Mouse (Mus musculus): ENCODE data around the gene Upk3bl. TPM values are rescaled to one million over a fixed set of nuclear protein-coding genes. Genes with fewer than 3 reads are reported as not detected.

Gene Upk3bl
- not detected in 2 replicates for polyA plus RNA-seq (2015; fragmentation: Nextera tagmentation; extraction: Ambion mirVana)

DNA sequence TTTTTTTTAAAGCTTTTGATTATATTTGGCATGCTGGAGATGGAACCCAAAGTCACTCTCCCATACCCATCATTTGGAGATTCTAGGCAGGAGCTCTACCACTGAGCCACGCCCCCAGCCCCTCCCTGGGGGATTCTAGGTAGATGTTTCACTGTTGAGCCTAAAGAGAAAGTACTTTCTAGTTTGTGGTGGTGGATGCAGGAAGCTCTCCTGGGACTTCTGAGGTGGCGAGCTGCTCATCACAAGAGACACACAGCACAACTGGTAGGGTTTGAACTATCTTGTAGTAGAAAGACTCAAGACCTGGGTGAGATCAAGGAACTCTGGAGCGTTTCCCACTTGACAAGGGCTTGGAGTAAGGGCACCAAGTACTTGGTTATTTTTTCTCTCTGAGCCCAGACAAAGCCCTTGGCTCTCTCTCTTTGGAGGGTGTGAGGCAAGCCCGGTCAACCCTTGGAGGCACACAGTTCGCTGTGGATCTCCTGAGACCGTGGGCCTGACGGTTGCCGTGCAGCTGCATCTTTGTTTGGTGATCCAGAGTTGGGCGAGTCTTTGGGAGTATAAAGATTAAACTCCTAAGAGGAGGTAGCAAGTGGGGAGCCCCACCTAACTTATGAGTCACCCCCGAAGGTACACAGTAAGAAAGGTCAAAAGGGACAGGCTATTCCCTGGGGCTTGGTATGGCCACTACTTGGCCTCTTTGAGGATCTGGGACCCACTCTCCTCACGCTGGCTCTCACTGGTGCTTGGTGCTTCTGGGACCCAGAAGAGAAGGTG is at the start of gene Upk3bl:
Gene Upk3bl, plus strand, starts transcription at position 192 of the 777 bp plus-strand sequence.
- H3K27me3 ChIP-seq (ENCODE audit: insufficient read depth, low read length) = 0 out of 2 replicates have a peak, but pooled peaks cover 3% of the 10 kb centered on the region
- TF ChIP-seq CTCF (IDR thresholded peaks at IDR 0.05; ENCODE audit: low read depth) (no peak), EP300 (IDR thresholded peaks at IDR 0.05; ENCODE audit: low read depth) (no peak)

DNA sequence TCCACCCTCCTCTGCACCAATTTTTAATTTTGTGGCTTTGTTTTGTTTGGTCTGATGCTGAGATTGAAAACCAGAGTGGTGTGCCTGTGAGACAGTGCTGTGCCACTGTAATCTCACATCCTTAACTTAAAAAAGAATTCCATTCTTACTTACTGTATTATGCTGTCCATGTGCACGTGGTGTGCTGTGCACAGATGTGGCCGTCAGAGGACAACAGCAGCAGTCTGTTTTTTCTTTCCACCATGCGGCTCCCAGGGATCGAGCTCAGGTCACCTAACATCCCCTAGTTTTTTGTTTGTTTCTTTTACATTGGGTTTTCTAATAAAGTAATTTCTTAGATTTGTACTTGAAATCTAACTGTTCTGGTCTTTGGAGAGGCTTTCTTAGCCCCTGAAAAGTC is 49.8 kb upstream of the Upk3bl start:
- Histone ChIP-seq H3K27ac (ENCODE audit: low read depth) (no peak overlapping the region), H3K4me3 (ENCODE audit: low read depth, low read length) (no peak overlapping the region), H3K9me3 (ENCODE audit: low read length) (no peaks in the 10 kb centered on the region), H3K9ac (replicated peaks) (no peak overlapping the region), H3K4me1 (ENCODE audit: insufficient read depth) (peaks cover 2% of the 10 kb centered on the region; the same call in 1 of the 2 replicates), H3K27me3 (ENCODE audit: insufficient read depth, low read length) (no peaks in the 10 kb centered on the region), H3K4me2 (ENCODE audit: low read depth, low read length) (no peak overlapping the region), H3K36me3 (replicated peaks; ENCODE audit: insufficient read depth, low read length) (0 out of 2 replicates have a peak, but pooled peaks cover 2% of the 10 kb centered on the region)
- WGBS (ENCODE audit: insufficient replicate concordance) = 85% methylated on average over 4 of the region's 4 CpGs
- DNase-seq (no peak), ATAC-seq (no peak)
- no peak for TF ChIP-seq EP300 (IDR thresholded peaks at IDR 0.05; ENCODE audit: low read depth)
- no peak for TF ChIP-seq CTCF (IDR thresholded peaks at IDR 0.05; ENCODE audit: low read depth)

More for the DNA sequence above, at the start of gene Upk3bl:
- Histone ChIP-seq H3K4me2 (ENCODE audit: low read depth, low read length) (no peak within 1 kb of the TSS), H3K4me3 (ENCODE audit: low read depth, low read length) (no peak within 1 kb of the TSS), H3K9ac (replicated peaks) (no peak within 1 kb of the TSS), H3K9me3 (ENCODE audit: low read length) (no peaks in the 10 kb centered on the region), H3K36me3 (replicated peaks; ENCODE audit: insufficient read depth, low read length) (no peaks in the 10 kb centered on the region), H3K4me1 (ENCODE audit: insufficient read depth) (no peaks in the 10 kb centered on the region), H3K27ac (ENCODE audit: low read depth) (no peak within 1 kb of the TSS)
- ATAC-seq (no peak), DNase-seq (no peak)
- WGBS (ENCODE audit: insufficient replicate concordance) = 82% methylated on average over 11 of the region's 11 CpGs

DNA sequence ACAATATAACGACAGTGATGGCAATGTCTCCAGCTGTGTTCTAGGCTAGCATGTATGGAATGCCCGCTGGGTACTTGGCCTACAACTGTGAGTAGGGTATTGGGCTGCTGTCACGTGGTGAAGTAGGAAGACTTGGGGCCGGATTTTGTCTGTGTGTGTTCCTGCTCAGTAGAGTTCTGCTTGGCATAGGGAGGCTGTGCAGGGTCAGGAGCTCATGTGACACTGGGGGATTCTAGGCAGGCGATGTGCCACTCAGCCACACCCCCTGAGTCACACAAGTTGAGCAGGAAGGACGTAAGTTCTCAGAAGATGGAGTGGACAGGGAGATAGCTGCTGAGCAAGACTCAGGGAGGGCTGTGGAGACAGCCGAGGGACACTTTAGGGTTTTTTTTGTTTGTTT is 46.5 kb upstream of the Upk3bl start:
- Histone ChIP-seq H3K4me1 (ENCODE audit: insufficient read depth) (no peaks in the 10 kb centered on the region; the same call in 1 of the 2 replicates), H3K4me3 (ENCODE audit: low read depth, low read length) (no peak overlapping the region), H3K4me2 (ENCODE audit: low read depth, low read length) (no peak overlapping the region), H3K36me3 (replicated peaks; ENCODE audit: insufficient read depth, low read length) (peaks cover 19% of the 10 kb centered on the region), H3K27ac (ENCODE audit: low read depth) (no peak overlapping the region), H3K9ac (replicated peaks) (no peak overlapping the region), H3K27me3 (ENCODE audit: insufficient read depth, low read length) (no peaks in the 10 kb centered on the region), H3K9me3 (ENCODE audit: low read length) (no peaks in the 10 kb centered on the region)
- DNase-seq = no peak
- peak; percentile 33; the same call in 1 of the 2 replicates for ATAC-seq
- TF ChIP-seq CTCF (IDR thresholded peaks at IDR 0.05; ENCODE audit: low read depth) (no peak), EP300 (IDR thresholded peaks at IDR 0.05; ENCODE audit: low read depth) (no peak)
- 60% methylated on average over 7 of the region's 7 CpGs for WGBS (ENCODE audit: insufficient replicate concordance)

DNA sequence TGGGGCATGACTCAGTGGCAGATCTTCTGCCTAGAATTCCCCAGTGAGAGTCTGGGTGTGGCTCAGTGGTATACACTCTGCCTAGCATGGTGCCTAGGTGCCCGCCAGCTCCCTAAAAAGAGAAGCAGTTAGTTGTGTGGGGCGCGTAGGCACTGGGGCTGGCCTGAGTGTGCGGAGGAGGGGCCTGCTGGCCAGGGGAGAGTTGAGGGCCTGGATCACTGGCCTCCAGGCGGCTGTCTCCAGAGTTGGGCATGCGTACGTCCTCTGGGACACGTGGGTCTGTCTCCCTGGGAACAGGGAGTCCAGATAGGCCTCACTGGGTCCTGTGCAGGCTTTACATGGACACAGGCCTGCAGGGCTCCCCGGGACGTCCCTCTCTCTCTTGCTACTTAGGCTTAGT is 39.4 kb upstream of the Upk3bl start:
- WGBS (ENCODE audit: insufficient replicate concordance) = 86% methylated on average over 10 of the region's 10 CpGs
- TF ChIP-seq CTCF (IDR thresholded peaks at IDR 0.05; ENCODE audit: low read depth) = no peak
- no peak for TF ChIP-seq EP300 (IDR thresholded peaks at IDR 0.05; ENCODE audit: low read depth)
- Histone ChIP-seq H3K27ac (ENCODE audit: low read depth) (no peak overlapping the region), H3K27me3 (ENCODE audit: insufficient read depth, low read length) (no peaks in the 10 kb centered on the region), H3K36me3 (replicated peaks; ENCODE audit: insufficient read depth, low read length) (peaks cover 18% of the 10 kb centered on the region), H3K9ac (replicated peaks) (no peak overlapping the region), H3K9me3 (ENCODE audit: low read length) (no peaks in the 10 kb centered on the region), H3K4me2 (ENCODE audit: low read depth, low read length) (no peak overlapping the region), H3K4me1 (ENCODE audit: insufficient read depth) (peaks cover 8% of the 10 kb centered on the region), H3K4me3 (ENCODE audit: low read depth, low read length) (no peak overlapping the region)
- no peak for DNase-seq
- no peak for ATAC-seq

DNA sequence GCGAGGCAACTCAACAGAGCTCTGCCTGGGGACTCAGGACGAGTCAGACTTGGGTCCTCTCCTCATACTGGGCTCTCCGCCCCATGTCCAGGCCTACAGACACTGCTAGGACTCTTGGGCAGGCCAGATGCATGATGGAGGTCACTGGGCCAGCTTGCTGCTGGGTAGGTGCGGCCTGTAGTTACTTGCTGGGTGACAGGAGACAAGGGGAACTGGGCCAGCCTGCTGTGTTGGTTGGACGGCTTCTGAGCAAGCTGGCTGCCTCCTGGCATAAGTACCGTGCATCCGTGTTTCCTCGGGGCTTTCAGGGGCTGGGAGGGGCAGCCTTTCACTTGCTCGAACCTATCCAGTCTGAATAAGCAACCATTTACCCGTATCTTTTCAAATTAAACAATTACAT is 38.7 kb upstream of the Upk3bl start:
- no peak overlapping the region for H3K27ac ChIP-seq (ENCODE audit: low read depth)
- no peaks in the 10 kb centered on the region for H3K27me3 ChIP-seq (ENCODE audit: insufficient read depth, low read length)
- H3K4me3 ChIP-seq (ENCODE audit: low read depth, low read length) = no peak overlapping the region
- ATAC-seq (no peak), DNase-seq (no peak)
- H3K9ac ChIP-seq (replicated peaks) = no peak overlapping the region
- no peaks in the 10 kb centered on the region for H3K9me3 ChIP-seq (ENCODE audit: low read length)
- peaks cover 15% of the 10 kb centered on the region for H3K36me3 ChIP-seq (replicated peaks; ENCODE audit: insufficient read depth, low read length)
- TF ChIP-seq EP300 (IDR thresholded peaks at IDR 0.05; ENCODE audit: low read depth) = no peak
- TF ChIP-seq CTCF (IDR thresholded peaks at IDR 0.05; ENCODE audit: low read depth) = no peak
- no peak overlapping the region for H3K4me2 ChIP-seq (ENCODE audit: low read depth, low read length)
- 76% methylated on average over 10 of the region's 10 CpGs for WGBS (ENCODE audit: insufficient replicate concordance)
- H3K4me1 ChIP-seq (ENCODE audit: insufficient read depth) = peaks cover 10% of the 10 kb centered on the region

DNA sequence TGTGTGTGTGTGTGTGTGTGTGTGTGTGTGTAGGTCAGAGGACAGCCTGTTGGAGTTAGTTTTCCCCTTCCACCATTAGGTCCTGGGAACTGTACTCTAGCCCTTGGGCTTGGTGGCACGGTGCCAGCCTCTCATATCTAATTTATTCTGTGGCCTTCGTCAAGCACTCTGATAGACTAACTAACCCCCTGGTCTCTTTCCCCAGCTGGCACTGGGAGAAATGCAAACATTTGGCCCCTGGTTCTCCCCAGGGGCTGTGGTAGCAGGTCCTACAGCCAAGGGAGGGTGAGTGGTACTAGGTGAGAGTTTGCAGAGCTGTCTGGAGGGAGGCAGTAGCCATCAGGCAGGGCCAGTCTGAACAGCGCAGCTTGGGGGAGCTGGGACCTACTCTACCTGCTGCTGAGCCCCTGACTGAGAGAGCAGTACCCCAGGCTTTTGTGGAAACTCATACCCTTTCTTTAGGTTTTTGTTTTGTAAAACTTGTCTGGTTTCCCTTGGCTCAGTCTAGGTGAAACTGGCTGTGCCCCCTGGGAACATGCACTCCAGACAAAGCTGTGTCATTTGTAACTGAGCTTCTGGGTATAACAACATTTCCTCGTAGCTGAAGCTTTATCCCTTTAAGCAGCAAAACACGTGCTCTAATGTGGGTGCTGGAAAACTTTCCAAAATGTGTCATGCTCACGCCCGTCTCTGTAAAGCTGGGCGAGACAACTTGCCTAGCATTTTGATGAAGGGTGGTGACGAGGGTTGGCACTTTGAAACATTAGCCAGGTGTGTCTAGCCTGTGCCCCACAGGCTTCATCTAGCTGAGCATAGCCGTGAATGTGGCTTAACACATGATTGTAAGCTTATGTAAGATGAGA is 38.0 kb upstream of the Upk3bl start:
- Histone ChIP-seq H3K36me3 (replicated peaks; ENCODE audit: insufficient read depth, low read length) (peaks cover 12% of the 10 kb centered on the region), H3K9me3 (ENCODE audit: low read length) (no peaks in the 10 kb centered on the region), H3K9ac (replicated peaks) (no peak overlapping the region), H3K4me3 (ENCODE audit: low read depth, low read length) (no peak overlapping the region), H3K27me3 (ENCODE audit: insufficient read depth, low read length) (no peaks in the 10 kb centered on the region), H3K27ac (ENCODE audit: low read depth) (no peak overlapping the region), H3K4me2 (ENCODE audit: low read depth, low read length) (no peak overlapping the region), H3K4me1 (ENCODE audit: insufficient read depth) (peaks cover 10% of the 10 kb centered on the region)
- 73% methylated on average over 10 of the region's 10 CpGs for WGBS (ENCODE audit: insufficient replicate concordance)
- TF ChIP-seq CTCF (IDR thresholded peaks at IDR 0.05; ENCODE audit: low read depth) (no peak), EP300 (IDR thresholded peaks at IDR 0.05; ENCODE audit: low read depth) (no peak)
- no peak for ATAC-seq
- no peak for DNase-seq

Measured in liver, postnatal 0 days (tissue).